Mouse (Mus musculus) cortical plate, adult 2 months (tissue): ENCODE results near the gene Cdh12. TPM values are rescaled to one million over a fixed set of nuclear protein-coding genes. Genes with fewer than 3 reads are reported as not detected.
"Not testable (repeated sequence)": the region's sequence is repeated elsewhere in the genome, so short reads cannot be mapped to it uniquely, and the experiment has no call there.

ENCODE experiments used
- H3K27ac ChIP-seq: fragments of 200-500 bp; 2 replicates; pipeline ENCODE4 v1.5.1; 2012; ENCODE audit warnings: low read length, control low read depth, inconsistent platforms; ENCODE audit not compliant: insufficient read depth
- H3K4me1 ChIP-seq: fragments of 200-500 bp; 2 replicates; pipeline ENCODE4 v1.6.1; 2011; ENCODE audit warnings: low read length; ENCODE audit not compliant: control insufficient read depth, insufficient read depth
- H3K4me3 ChIP-seq: fragments of 200-500 bp; 2 replicates; pipeline ENCODE4 v1.5.1; 2011; ENCODE audit warnings: mild to moderate bottlenecking, low read length, control low read depth; ENCODE audit not compliant: insufficient read depth
- CTCF ChIP-seq: fragments of 200-500 bp; IDR thresholded peaks from 2 replicates; pipeline ENCODE4 v1.5.1; 2011; ENCODE audit warnings: mild to moderate bottlenecking, control low read depth, low read length; ENCODE audit not compliant: insufficient read depth; ENCODE audit errors: extremely low read depth
- POLR2A ChIP-seq: fragments of 200-500 bp; IDR thresholded peaks from 2 replicates; pipeline ENCODE4 v1.6.1; 2011; ENCODE audit warnings: mild to moderate bottlenecking, low read length, control low read depth; ENCODE audit not compliant: insufficient read depth; ENCODE audit errors: extremely low read depth
- polyA plus RNA-seq: library from polyadenylated mRNA; depleted of rRNA; stranded (reverse); fragments of >200 nt; gene quantifications from 2 replicates; pipeline ENCODE4 v1.2.3, GENCODE M21; 2012

Cdh12 gene
- polyA plus RNA-seq, 1 experiment: 7.2 TPM

DNA sequence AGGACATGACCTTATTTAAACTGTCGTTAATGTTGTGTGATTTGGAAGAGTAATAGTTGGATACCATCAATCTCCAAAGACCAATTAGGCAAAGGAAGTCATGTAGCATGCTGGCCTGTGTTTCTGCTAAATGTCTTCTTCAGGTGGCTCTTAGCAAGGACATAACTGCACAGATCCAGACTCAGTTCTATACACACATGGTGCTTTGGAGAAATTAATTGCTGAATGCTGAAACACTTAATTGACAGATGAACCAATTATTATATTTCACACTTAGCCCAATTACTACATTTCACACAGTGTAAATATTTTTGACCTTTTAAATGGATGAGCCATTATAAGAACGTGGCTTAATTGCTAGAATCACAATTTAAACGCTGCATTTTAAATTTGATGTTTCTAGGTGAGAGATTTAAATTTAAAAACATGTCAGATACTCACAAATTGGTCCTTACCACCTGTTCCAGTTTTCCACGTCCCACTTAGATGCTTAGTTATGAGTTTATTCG is 133.6 kb downstream of the Cdh12 start:
- TF ChIP-seq CTCF (no peak), POLR2A (no peak)

GRCm38 (mm10) chr15:20591599-20591998 is 142.5 kb downstream of the Cdh12 start:
- no peak overlapping the region for H3K4me3 ChIP-seq
- TF ChIP-seq POLR2A: no peak
- no peak for TF ChIP-seq CTCF
- H3K4me1 ChIP-seq: no peaks in the 10 kb centered on the region
- H3K27ac ChIP-seq: no peak overlapping the region

More for the DNA sequence above, 133.6 kb downstream of the Cdh12 start:
- H3K4me1 ChIP-seq: no peaks in the 10 kb centered on the region
- H3K27ac ChIP-seq: no peak overlapping the region
- no peak overlapping the region for H3K4me3 ChIP-seq

DNA sequence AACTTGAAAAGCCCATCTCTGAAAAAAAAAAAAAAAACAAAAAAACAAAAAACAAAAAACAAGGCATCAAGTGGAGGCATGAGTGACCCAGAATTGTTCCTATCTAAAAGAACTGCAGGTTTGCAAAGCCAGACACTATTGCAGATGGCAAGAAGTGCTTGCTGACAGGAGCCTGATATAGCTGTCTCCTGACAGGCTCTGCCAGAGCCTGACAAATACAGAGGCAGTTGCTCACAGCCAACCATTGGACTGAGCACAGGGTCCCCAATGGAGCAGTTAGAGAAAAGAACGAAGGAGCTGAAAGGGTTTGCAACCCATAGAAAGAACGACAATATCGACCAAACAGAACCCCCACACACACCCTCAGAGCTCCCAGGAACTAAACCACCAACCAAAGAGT is 156.7 kb downstream of the Cdh12 start:
- H3K4me1 ChIP-seq, H3K4me3 ChIP-seq, H3K27ac ChIP-seq: not testable (repeated sequence)

- TF ChIP-seq CTCF (no peak), POLR2A (no peak)
- Histone ChIP-seq H3K4me3 (no peak overlapping the region), H3K27ac (no peak overlapping the region), H3K4me1 (no peaks in the 10 kb centered on the region; the same call in 1 of the 2 replicates)
These were observed 185.5 kb downstream of the Cdh12 start for GRCm38 (mm10) chr15:20634593-20634992.

GRCm38 (mm10) chr15:20639155-20639554 is 190.1 kb downstream of the Cdh12 start:
- Histone ChIP-seq H3K4me3 (no peak overlapping the region), H3K4me1 (no peaks in the 10 kb centered on the region; the same call in 1 of the 2 replicates), H3K27ac (no peak overlapping the region)
- no peak for TF ChIP-seq CTCF
- no peak for TF ChIP-seq POLR2A

- TF ChIP-seq CTCF (no peak), POLR2A (no peak)
- Histone ChIP-seq H3K4me1 (no peaks in the 10 kb centered on the region), H3K4me3 (no peak overlapping the region), H3K27ac (no peak overlapping the region)
These were observed 193.9 kb downstream of the Cdh12 start for GRCm38 (mm10) chr15:20642905-20643414.

DNA sequence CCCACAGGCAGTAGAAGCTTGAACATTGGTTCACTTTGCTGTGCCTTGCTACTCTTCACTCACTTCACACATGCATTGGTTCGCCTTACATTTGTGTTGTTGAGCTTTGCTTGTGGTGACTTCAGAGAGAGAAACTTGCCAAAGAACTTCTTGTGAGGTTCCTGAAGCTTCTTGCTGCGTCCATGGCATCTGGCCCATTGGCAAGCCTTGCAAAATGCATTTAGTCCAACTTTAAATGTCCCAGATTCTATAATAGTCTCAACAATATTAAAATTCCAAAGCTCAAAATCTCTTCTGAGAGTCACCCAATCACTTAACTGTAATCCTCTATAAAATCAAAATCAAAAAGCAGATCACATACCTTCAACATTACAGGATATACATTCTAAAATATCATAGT is 211.2 kb downstream of the Cdh12 start:
- H3K27ac ChIP-seq: no peak overlapping the region
- TF ChIP-seq CTCF (no peak), POLR2A (no peak)

DNA sequence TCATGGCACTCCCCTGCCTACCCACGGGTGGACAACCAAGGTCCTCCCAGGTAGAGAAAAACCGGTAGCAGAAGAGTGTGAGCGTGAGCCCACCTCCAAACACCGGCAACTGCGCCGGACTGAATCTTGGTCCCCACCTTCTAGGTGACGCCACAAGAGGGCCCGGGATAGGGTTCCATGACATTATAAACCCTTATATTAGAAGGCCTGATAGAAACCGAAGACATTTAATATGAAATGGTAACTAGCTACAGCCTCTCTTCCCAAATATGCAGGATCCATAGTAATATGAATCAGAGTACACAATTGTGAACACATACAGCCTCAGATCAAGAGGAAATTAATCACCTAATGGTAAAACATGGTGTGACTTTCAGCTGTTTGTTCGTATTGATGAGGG is 217.6 kb downstream of the Cdh12 start, which contains the start of gene Acot10:
TSS of gene Acot10 (minus strand) at position 101 of the 400 bp plus-strand sequence.
- Histone ChIP-seq H3K4me1 (no peaks in the 10 kb centered on the region), H3K4me3 (no peak within 1 kb of the TSS), H3K27ac (no peak within 1 kb of the TSS)
- no peak for TF ChIP-seq POLR2A
- TF ChIP-seq CTCF: no peak

More for the DNA sequence above, 211.2 kb downstream of the Cdh12 start:
- Histone ChIP-seq H3K4me1 (no peaks in the 10 kb centered on the region), H3K4me3 (no peak overlapping the region)

DNA sequence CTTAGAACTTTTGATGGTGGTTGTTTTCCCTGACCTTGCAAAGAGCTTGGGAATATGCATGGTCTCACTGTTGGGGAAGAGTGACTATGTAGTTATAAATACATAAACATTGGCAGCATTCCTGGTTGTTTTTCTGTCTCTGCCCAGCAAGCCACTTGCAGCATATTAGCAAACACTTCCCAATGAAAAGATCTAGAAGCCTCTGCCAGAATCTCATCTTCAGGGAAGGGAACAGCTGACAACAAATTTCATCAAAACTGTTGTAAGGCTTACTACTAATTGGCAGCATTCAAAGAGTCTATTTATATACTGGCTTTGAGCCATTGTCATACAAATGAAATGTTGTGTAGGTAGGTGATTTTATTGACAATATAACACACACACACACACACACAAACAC is 218.3 kb downstream of the Cdh12 start:
- no peak overlapping the region for H3K27ac ChIP-seq
- no peaks in the 10 kb centered on the region for H3K4me1 ChIP-seq
- H3K4me3 ChIP-seq: no peak overlapping the region
- TF ChIP-seq POLR2A: no peak
- TF ChIP-seq CTCF: no peak

DNA sequence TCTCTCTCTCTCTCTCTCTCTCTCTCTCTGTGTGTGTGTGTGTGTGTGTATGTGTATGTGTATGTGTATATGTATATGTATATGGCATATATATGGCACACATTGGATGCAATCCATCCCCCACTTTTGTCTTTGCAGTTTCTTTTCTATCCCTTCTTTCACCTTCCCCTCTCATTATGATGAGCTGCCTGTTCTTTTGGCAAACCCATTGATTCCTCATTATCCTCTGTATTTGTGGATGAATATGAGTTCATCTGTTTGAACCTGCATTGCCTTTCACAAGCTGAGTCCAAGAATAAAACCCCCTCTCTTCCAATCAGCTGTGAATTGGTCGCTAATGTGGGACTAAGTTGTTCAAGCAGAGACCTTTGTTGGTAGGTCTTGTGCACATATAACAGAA is 218.9 kb downstream of the Cdh12 start:
- TF ChIP-seq CTCF (no peak), POLR2A (no peak)
- Histone ChIP-seq H3K4me3 (no peak overlapping the region), H3K4me1 (no peaks in the 10 kb centered on the region)

DNA sequence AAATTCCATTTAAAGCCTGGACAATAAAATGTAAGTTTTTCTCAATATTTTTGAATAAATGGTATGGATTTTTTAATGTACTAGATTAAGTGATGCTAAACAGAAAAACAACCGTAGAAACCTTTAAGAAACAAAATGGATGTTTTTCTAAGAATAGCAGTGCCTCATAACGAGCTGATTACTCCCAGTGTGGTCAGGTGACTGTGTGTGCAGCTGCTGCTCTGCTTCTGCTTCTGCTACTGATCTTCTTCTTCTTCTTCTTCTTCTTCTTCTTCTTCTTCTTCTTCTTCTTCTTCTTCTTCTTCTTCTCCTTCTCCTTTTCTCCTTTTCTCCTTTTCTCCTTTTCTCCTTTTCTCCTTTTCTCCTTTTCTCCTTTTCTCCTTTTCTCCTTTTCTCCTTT is 220.4 kb downstream of the Cdh12 start:
- H3K27ac ChIP-seq, H3K4me3 ChIP-seq, H3K4me1 ChIP-seq: not testable (repeated sequence)

More for the DNA sequence above, 218.9 kb downstream of the Cdh12 start:
- H3K27ac ChIP-seq: no peak overlapping the region
